ENCODE assay signal across 18 mouse cellular contexts in the genomic region with DNA sequence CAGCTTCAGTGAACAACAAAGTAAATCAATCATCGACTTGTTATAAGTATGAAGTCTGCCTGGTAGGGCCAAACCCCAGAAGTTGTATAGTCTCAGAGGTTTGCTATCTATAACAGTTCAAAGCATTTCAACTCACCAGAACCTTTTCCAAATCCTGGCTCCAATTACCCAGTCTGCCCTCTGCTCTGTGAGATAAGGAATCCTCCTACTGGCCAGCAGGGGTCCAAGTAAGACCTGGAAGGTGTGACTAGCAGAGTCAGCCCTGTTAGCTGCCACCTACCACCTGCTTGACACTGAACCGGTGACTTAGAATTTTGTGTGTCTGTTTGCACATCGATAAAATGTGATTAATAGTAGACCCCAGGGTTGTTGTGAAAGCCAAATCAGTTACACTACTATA. TPM values are rescaled to one million over a fixed set of nuclear protein-coding genes. Genes with fewer than 3 reads are reported as not detected.
A peak's percentile ranks its signal among the peaks of the same experiment; 100 is the strongest.
DNase-seq lines count a peak whose midpoint lies in the region; ATAC-seq and TF ChIP-seq lines count a peak whose summit lies in the region.
"Had no signal": no experiment of that assay in that cellular context is flagged by ENCODE, and none has a peak within 500 bp of the region (broad histone marks: within the 10 kb centered on the region; RNA-seq: fewer than 3 reads in every experiment).

No protein-coding gene starts in this region.

- TF ChIP-seq POLR2A in heart, adult 2 months (IDR thresholded peaks at IDR 0.05; ENCODE audit: insufficient read depth, low read depth, low read length), result no peak

- TF ChIP-seq CTCF in heart, adult 2 months (IDR thresholded peaks at IDR 0.05), result peak; percentile 41
- TF ChIP-seq CTCF in liver, postnatal 0 days (IDR thresholded peaks at IDR 0.05; ENCODE audit: low read depth), result peak; percentile 23; the same call in 1 of the 2 replicates

- no peaks in the 10 kb centered on the region for H3K9me3 ChIP-seq in liver, postnatal 0 days (ENCODE audit: low read length)
- H3K9me3 ChIP-seq in liver, embryonic 12.5 days (replicated peaks), result no peaks in the 10 kb centered on the region
- H3K9me3 ChIP-seq: forebrain, embryonic 12.5 days; hindbrain, embryonic 15.5 days; midbrain, embryonic 13.5 days had no signal

- 68% methylated on average over 3 of the region's 3 CpGs for WGBS in heart, adult 2 months
- WGBS in liver, postnatal 0 days (ENCODE audit: insufficient replicate concordance), result 55% methylated on average over 3 of the region's 3 CpGs
- WGBS in liver, embryonic 12.5 days (ENCODE audit: insufficient replicate concordance), result 52% methylated on average over 3 of the region's 3 CpGs

- no peaks in the 10 kb centered on the region; the same call in 1 of the 2 replicates for H3K4me1 ChIP-seq in heart, adult 2 months (ENCODE audit: control insufficient read depth, insufficient read depth, low read length)
- no peaks in the 10 kb centered on the region for H3K4me1 ChIP-seq in liver, postnatal 0 days (ENCODE audit: insufficient read depth)
- no peaks in the 10 kb centered on the region for H3K4me1 ChIP-seq in liver, embryonic 12.5 days

- TF ChIP-seq EP300 in heart, adult 2 months (IDR thresholded peaks at IDR 0.05; ENCODE audit: insufficient read depth, low read depth, low read length), result no peak
- no peak for TF ChIP-seq EP300 in liver, postnatal 0 days (IDR thresholded peaks at IDR 0.05; ENCODE audit: low read depth)

- no peak overlapping the region for H3K27ac ChIP-seq in heart, adult 2 months
- H3K27ac ChIP-seq in liver, postnatal 0 days (ENCODE audit: low read depth), result no peak overlapping the region
- H3K27ac ChIP-seq in liver, embryonic 12.5 days, result no peak overlapping the region
- H3K27ac ChIP-seq: forebrain, embryonic 12.5 days; hindbrain, embryonic 15.5 days; midbrain, embryonic 13.5 days had no signal

- no peaks in the 10 kb centered on the region for H3K27me3 ChIP-seq in heart, adult 2 months (ENCODE audit: control insufficient read depth, insufficient read depth, low read length)
- no peaks in the 10 kb centered on the region for H3K27me3 ChIP-seq in liver, postnatal 0 days (ENCODE audit: insufficient read depth, low read length)
- H3K27me3 ChIP-seq in liver, embryonic 12.5 days (replicated peaks), result peaks cover 32% of the 10 kb centered on the region
- H3K27me3 ChIP-seq: hindbrain, embryonic 15.5 days; midbrain, embryonic 13.5 days had no signal

- no peak overlapping the region for H3K4me2 ChIP-seq in liver, postnatal 0 days (ENCODE audit: low read depth, low read length)
- no peak overlapping the region for H3K4me2 ChIP-seq in liver, embryonic 12.5 days
- H3K4me2 ChIP-seq: forebrain, embryonic 12.5 days; hindbrain, embryonic 15.5 days; liver, embryonic 11.5 days; midbrain, embryonic 13.5 days had no signal

- no peaks in the 10 kb centered on the region for H3K36me3 ChIP-seq in heart, adult 2 months (ENCODE audit: control insufficient read depth, insufficient read depth, low read length)
- no peaks in the 10 kb centered on the region for H3K36me3 ChIP-seq in liver, postnatal 0 days (replicated peaks; ENCODE audit: insufficient read depth, low read length)
- H3K36me3 ChIP-seq in liver, embryonic 12.5 days, result no peaks in the 10 kb centered on the region
- H3K36me3 ChIP-seq: forebrain, embryonic 12.5 days; hindbrain, embryonic 15.5 days; midbrain, embryonic 13.5 days had no signal

- no peak for DNase-seq in heart, adult 2 months
- DNase-seq in heart, postnatal 25 days (ENCODE audit: low spot score), result no peak
- no peak for DNase-seq in liver, postnatal 0 days
- DNase-seq in ZHBTc4 (ENCODE audit: low read depth, low spot score), result peak; percentile 67
- no peak for DNase-seq in adrenal gland, postnatal 25 days
- no peak for DNase-seq in thymus, postnatal 14 days
- DNase-seq: B cell, adult 2 months; cerebellum, postnatal 14 days; heart, adult 18-20 months; kidney, adult 8-10 months; right cerebral cortex, postnatal 14 days had no signal

- intact Hi-C loops in heart, adult 2 months (cut with DNase I), result no loop called here
- intact Hi-C loops in heart, postnatal 25 days (cut with DNase I), result no loop called here

- H3K79me2 ChIP-seq in heart, adult 2 months (replicated peaks; ENCODE audit: control insufficient read depth, insufficient read depth, low read length), result no peaks in the 10 kb centered on the region

- ATAC-seq in liver, postnatal 0 days, result no peak
- no peak for ATAC-seq in liver, embryonic 12.5 days
- peak; percentile 51 for ATAC-seq in megakaryocyte-erythroid progenitor cell, adult 5-6 weeks (replicated peaks; ENCODE audit: low FRiP score, low TSS enrichment, poor library complexity, severe bottlenecking)
- ATAC-seq: activated CD4-positive, CD25-positive, alpha-beta regulatory T cell, adult 4 months; midbrain, embryonic 13.5 days had no signal

- H3K4me3 ChIP-seq in heart, adult 2 months, result no peak overlapping the region
- H3K4me3 ChIP-seq in liver, postnatal 0 days (ENCODE audit: low read depth, low read length), result no peak overlapping the region
- no peak overlapping the region for H3K4me3 ChIP-seq in liver, embryonic 12.5 days
- H3K4me3 ChIP-seq: forebrain, embryonic 12.5 days; hindbrain, embryonic 15.5 days; midbrain, embryonic 13.5 days had no signal

- no peak overlapping the region for H3K9ac ChIP-seq in heart, adult 2 months (ENCODE audit: low read depth, low read length)
- no peak overlapping the region for H3K9ac ChIP-seq in liver, postnatal 0 days (replicated peaks)
- H3K9ac ChIP-seq in liver, embryonic 12.5 days, result no peak overlapping the region
- H3K9ac ChIP-seq: forebrain, embryonic 12.5 days; hindbrain, embryonic 15.5 days had no signal

RNA-seq across cellular contexts. Expression of gene Drc3, which starts 14.1 kb away (rescaled TPM):
- total RNA-seq in heart, adult 2 months (2021), result 1 to 10 TPM; 1.6 to 2.4 TPM
- polyA plus RNA-seq in heart, adult 2 months (2012; rRNA removed), result 4.1 and 4.2 TPM in 2 replicates
- 1 to 10 TPM; 2.1 TPM for total RNA-seq in heart, postnatal 25 days (2021)
- polyA plus RNA-seq in liver, postnatal 0 days (2015; fragmentation: Nextera tagmentation; extraction: Ambion mirVana), result 0.54 and 0.56 TPM in 2 replicates
- polyA plus RNA-seq in liver, embryonic 12.5 days (2016; fragmentation: Nextera tagmentation; extraction: Ambion mirVana), result 0.49 and 0.53 TPM in 2 replicates
- total RNA-seq in megakaryocyte-erythroid progenitor cell, adult 5-6 weeks (2014; fragmentation: Nextera tagmentation), result 0.68 TPM in 1 of 2 replicates, not detected in the other
- total RNA-seq in megakaryocyte-erythroid progenitor cell, adult 5-6 weeks (2017), result 0.19 and 0.66 TPM in 2 replicates
- total RNA-seq in adrenal gland, postnatal 25 days (2021), result 0.81 and 2.3 TPM in 2 replicates

RNA-seq across cellular contexts. Expression of gene Tom1l2, which starts 14.6 kb away (rescaled TPM):
- 100 to 1,000 TPM; 102 to 113 TPM for total RNA-seq in heart, adult 2 months (2021)
- 123 and 149 TPM in 2 replicates for polyA plus RNA-seq in heart, adult 2 months (2012; rRNA removed)
- 100 to 1,000 TPM in 1 of 2 experiments, 10 to 100 TPM in 1; 98.9 to 110 TPM for total RNA-seq in heart, postnatal 25 days (2021)
- polyA plus RNA-seq in liver, postnatal 0 days (2015; fragmentation: Nextera tagmentation; extraction: Ambion mirVana), result 3.0 and 3.6 TPM in 2 replicates
- polyA plus RNA-seq in liver, embryonic 12.5 days (2016; fragmentation: Nextera tagmentation; extraction: Ambion mirVana), result 8.7 and 9.6 TPM in 2 replicates
- total RNA-seq in megakaryocyte-erythroid progenitor cell, adult 5-6 weeks (2014; fragmentation: Nextera tagmentation), result 15.9 and 19.0 TPM in 2 replicates
- 3.9 and 5.3 TPM in 2 replicates for total RNA-seq in megakaryocyte-erythroid progenitor cell, adult 5-6 weeks (2017)
- 74.6 and 95.4 TPM in 2 replicates for total RNA-seq in adrenal gland, postnatal 25 days (2021)

RNA-seq across cellular contexts. Expression of gene Gid4, which starts 49.7 kb away (rescaled TPM):
- total RNA-seq in heart, adult 2 months (2021), result 10 to 100 TPM; 47.8 to 49.5 TPM
- polyA plus RNA-seq in heart, adult 2 months (2012; rRNA removed), result 30.5 and 53.8 TPM in 2 replicates
- total RNA-seq in heart, postnatal 25 days (2021), result 10 to 100 TPM; 44.3 to 47.6 TPM
- polyA plus RNA-seq in liver, postnatal 0 days (2015; fragmentation: Nextera tagmentation; extraction: Ambion mirVana), result 5.1 and 5.6 TPM in 2 replicates
- polyA plus RNA-seq in liver, embryonic 12.5 days (2016; fragmentation: Nextera tagmentation; extraction: Ambion mirVana), result 18.1 and 19.3 TPM in 2 replicates
- total RNA-seq in megakaryocyte-erythroid progenitor cell, adult 5-6 weeks (2014; fragmentation: Nextera tagmentation), result 27.4 and 33.5 TPM in 2 replicates
- 32.4 and 33.0 TPM in 2 replicates for total RNA-seq in megakaryocyte-erythroid progenitor cell, adult 5-6 weeks (2017)
- 49.1 and 50.1 TPM in 2 replicates for total RNA-seq in adrenal gland, postnatal 25 days (2021)

RNA-seq across cellular contexts. Expression of gene Atpaf2, which starts 51.0 kb away (rescaled TPM):
- total RNA-seq in heart, adult 2 months (2021), result 10 to 100 TPM; 39.8 to 45.3 TPM
- polyA plus RNA-seq in heart, adult 2 months (2012; rRNA removed), result 37.7 and 46.7 TPM in 2 replicates
- 10 to 100 TPM; 44.5 to 49.9 TPM for total RNA-seq in heart, postnatal 25 days (2021)
- 20.9 and 22.6 TPM in 2 replicates for polyA plus RNA-seq in liver, postnatal 0 days (2015; fragmentation: Nextera tagmentation; extraction: Ambion mirVana)
- 47.7 and 50.2 TPM in 2 replicates for polyA plus RNA-seq in liver, embryonic 12.5 days (2016; fragmentation: Nextera tagmentation; extraction: Ambion mirVana)
- total RNA-seq in megakaryocyte-erythroid progenitor cell, adult 5-6 weeks (2014; fragmentation: Nextera tagmentation), result 39.2 and 53.4 TPM in 2 replicates
- 64.5 and 114 TPM in 2 replicates for total RNA-seq in megakaryocyte-erythroid progenitor cell, adult 5-6 weeks (2017)
- total RNA-seq in adrenal gland, postnatal 25 days (2021), result 49.6 and 59.5 TPM in 2 replicates
